Comparison of ENCODE assay signal across 7 mouse cellular contexts in the genomic region with DNA sequence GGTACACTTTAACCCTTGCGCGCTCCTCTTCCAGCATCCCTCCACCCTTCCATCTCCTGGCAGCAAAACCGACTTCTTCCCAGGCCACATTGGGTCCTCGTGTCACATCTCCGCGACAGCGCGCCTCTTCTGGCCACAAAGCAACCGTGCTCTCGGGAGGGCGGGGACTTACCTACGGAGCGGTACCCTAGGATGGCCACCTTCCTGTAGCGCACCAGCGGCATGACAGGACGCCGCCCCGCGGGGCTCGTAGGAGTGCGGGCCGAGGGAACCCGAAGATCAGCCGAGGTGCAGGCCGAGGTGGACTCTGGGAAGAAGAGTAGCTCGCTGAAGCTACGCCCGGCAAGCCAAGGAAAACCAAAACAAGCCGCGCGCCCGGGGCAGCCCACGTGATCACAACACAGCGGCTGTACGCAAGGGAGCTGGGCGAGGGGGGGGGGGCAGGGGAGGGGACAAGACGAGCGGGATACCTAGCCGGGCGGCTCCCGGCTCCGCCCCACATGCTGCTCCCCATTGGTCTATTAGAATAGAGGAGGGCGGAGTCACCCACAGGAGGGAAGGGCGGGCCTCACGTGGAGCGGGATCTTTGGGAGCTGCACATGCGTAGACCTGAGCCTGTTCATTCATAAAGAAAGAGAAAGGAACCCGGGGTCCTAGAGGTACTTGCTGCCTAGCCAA. TPM values are rescaled to one million over a fixed set of nuclear protein-coding genes. Genes with fewer than 3 reads are reported as not detected.
DNase-seq lines count a peak whose midpoint lies in the region; ATAC-seq lines count a peak whose summit lies in the region.

No protein-coding gene starts in this region.

- peak overlapping the region; percentile 74 for H3K9ac ChIP-seq in midbrain, embryonic 13.5 days (replicated peaks)

- no peaks in the 10 kb centered on the region for H3K9me3 ChIP-seq in embryonic facial prominence, embryonic 10.5 days
- no peaks in the 10 kb centered on the region for H3K9me3 ChIP-seq in limb, embryonic 10.5 days (replicated peaks)
- H3K9me3 ChIP-seq in midbrain, embryonic 13.5 days, result no peaks in the 10 kb centered on the region

- H3K4me2 ChIP-seq in midbrain, embryonic 13.5 days (replicated peaks), result peak overlapping the region; percentile 83

- under 1% methylated on average over 48 of the region's 48 CpGs for WGBS in embryonic facial prominence, embryonic 10.5 days
- under 1% methylated on average over 48 of the region's 48 CpGs for WGBS in limb, embryonic 10.5 days
- under 1% methylated on average over 44 of the region's 48 CpGs for WGBS in midbrain, embryonic 13.5 days

- peak overlapping the region; percentile 84 for H3K4me3 ChIP-seq in embryonic facial prominence, embryonic 10.5 days
- peak overlapping the region; percentile 77 for H3K4me3 ChIP-seq in limb, embryonic 10.5 days
- peak overlapping the region; percentile 71 for H3K4me3 ChIP-seq in midbrain, embryonic 13.5 days (replicated peaks)

- peak; percentile 95 for DNase-seq in adrenal gland, postnatal 14 days
- DNase-seq in embryonic facial prominence, embryonic 10.5 days (ENCODE audit: low spot score), result peak; percentile 99
- DNase-seq in gonadal fat pad, adult 2 months (ENCODE audit: low read depth), result peak; percentile 51
- peak; percentile 98 for DNase-seq in kidney, adult 11 months
- peak; percentile 96 for DNase-seq in limb, embryonic 10.5 days (ENCODE audit: low spot score)
- DNase-seq in spleen, adult 12 weeks (ENCODE audit: low spot score), result peak; percentile 85

- H3K4me1 ChIP-seq in embryonic facial prominence, embryonic 10.5 days, result peaks cover 29% of the 10 kb centered on the region
- peaks cover 31% of the 10 kb centered on the region for H3K4me1 ChIP-seq in limb, embryonic 10.5 days
- peaks cover 27% of the 10 kb centered on the region for H3K4me1 ChIP-seq in midbrain, embryonic 13.5 days (replicated peaks)

- no peaks in the 10 kb centered on the region for H3K27me3 ChIP-seq in embryonic facial prominence, embryonic 10.5 days (replicated peaks; ENCODE audit: low read depth, poor library complexity, severe bottlenecking)
- no peaks in the 10 kb centered on the region for H3K27me3 ChIP-seq in limb, embryonic 10.5 days (ENCODE audit: low read depth, poor library complexity, severe bottlenecking)
- no peaks in the 10 kb centered on the region for H3K27me3 ChIP-seq in midbrain, embryonic 13.5 days

- H3K27ac ChIP-seq in embryonic facial prominence, embryonic 10.5 days (replicated peaks), result peak overlapping the region; percentile 91
- H3K27ac ChIP-seq in limb, embryonic 10.5 days, result peak overlapping the region; percentile 92
- H3K27ac ChIP-seq in midbrain, embryonic 13.5 days, result peak overlapping the region; percentile 86

- ATAC-seq in midbrain, embryonic 13.5 days, result peak; percentile 96

- peaks cover 25% of the 10 kb centered on the region for H3K36me3 ChIP-seq in embryonic facial prominence, embryonic 10.5 days (replicated peaks)
- peaks cover 26% of the 10 kb centered on the region for H3K36me3 ChIP-seq in limb, embryonic 10.5 days
- peaks cover 4% of the 10 kb centered on the region; the same call in 1 of the 2 replicates for H3K36me3 ChIP-seq in midbrain, embryonic 13.5 days

RNA-seq across cellular contexts. Expression of gene Kmt2d, which starts 10.1 kb away (rescaled TPM):
- 64.0 and 66.6 TPM in 2 replicates for total RNA-seq in adrenal gland, postnatal 14 days (2021)
- polyA plus RNA-seq in embryonic facial prominence, embryonic 10.5 days (2016; fragmentation: Nextera tagmentation; extraction: Ambion mirVana), result 12.1 and 12.7 TPM in 2 replicates
- polyA plus RNA-seq in gonadal fat pad, adult 2 months (2012; rRNA removed), result 14.9 and 24.3 TPM in 2 replicates
- 12.6 and 13.6 TPM in 2 replicates for polyA plus RNA-seq in limb, embryonic 10.5 days (2016; fragmentation: Nextera tagmentation; extraction: Ambion mirVana)
- polyA plus RNA-seq in midbrain, embryonic 13.5 days (2015; fragmentation: Nextera tagmentation; extraction: Ambion mirVana), result 13.1 and 13.9 TPM in 2 replicates

RNA-seq across cellular contexts. Expression of gene Rhebl1, which starts 13.2 kb away (rescaled TPM):
- 3.0 and 3.6 TPM in 2 replicates for total RNA-seq in adrenal gland, postnatal 14 days (2021)
- 29.2 and 29.5 TPM in 2 replicates for polyA plus RNA-seq in embryonic facial prominence, embryonic 10.5 days (2016; fragmentation: Nextera tagmentation; extraction: Ambion mirVana)
- 1.8 and 3.2 TPM in 2 replicates for polyA plus RNA-seq in gonadal fat pad, adult 2 months (2012; rRNA removed)
- 27.9 and 34.3 TPM in 2 replicates for polyA plus RNA-seq in limb, embryonic 10.5 days (2016; fragmentation: Nextera tagmentation; extraction: Ambion mirVana)
- polyA plus RNA-seq in midbrain, embryonic 13.5 days (2015; fragmentation: Nextera tagmentation; extraction: Ambion mirVana), result 33.0 and 33.9 TPM in 2 replicates

RNA-seq across cellular contexts. Expression of gene Dhh, which starts 17.2 kb away (rescaled TPM):
- total RNA-seq in adrenal gland, postnatal 14 days (2021), result 1.9 and 3.5 TPM in 2 replicates
- 0.31 and 0.34 TPM in 2 replicates for polyA plus RNA-seq in embryonic facial prominence, embryonic 10.5 days (2016; fragmentation: Nextera tagmentation; extraction: Ambion mirVana)
- 1.7 and 2.1 TPM in 2 replicates for polyA plus RNA-seq in gonadal fat pad, adult 2 months (2012; rRNA removed)
- 0.40 and 0.46 TPM in 2 replicates for polyA plus RNA-seq in limb, embryonic 10.5 days (2016; fragmentation: Nextera tagmentation; extraction: Ambion mirVana)
- polyA plus RNA-seq in midbrain, embryonic 13.5 days (2015; fragmentation: Nextera tagmentation; extraction: Ambion mirVana), result 0.48 and 0.82 TPM in 2 replicates

RNA-seq across cellular contexts. Expression of gene Lmbr1l, which starts 36.9 kb away (rescaled TPM):
- 21.4 and 26.3 TPM in 2 replicates for total RNA-seq in adrenal gland, postnatal 14 days (2021)
- polyA plus RNA-seq in embryonic facial prominence, embryonic 10.5 days (2016; fragmentation: Nextera tagmentation; extraction: Ambion mirVana), result 23.4 and 26.9 TPM in 2 replicates
- 37.5 and 42.9 TPM in 2 replicates for polyA plus RNA-seq in gonadal fat pad, adult 2 months (2012; rRNA removed)
- 23.9 and 28.3 TPM in 2 replicates for polyA plus RNA-seq in limb, embryonic 10.5 days (2016; fragmentation: Nextera tagmentation; extraction: Ambion mirVana)
- 40.7 and 50.1 TPM in 2 replicates for polyA plus RNA-seq in midbrain, embryonic 13.5 days (2015; fragmentation: Nextera tagmentation; extraction: Ambion mirVana)

RNA-seq across cellular contexts. Expression of gene Prkag1, which starts 49.8 kb away (rescaled TPM):
- 59.1 and 62.5 TPM in 2 replicates for total RNA-seq in adrenal gland, postnatal 14 days (2021)
- 83.5 and 85.3 TPM in 2 replicates for polyA plus RNA-seq in embryonic facial prominence, embryonic 10.5 days (2016; fragmentation: Nextera tagmentation; extraction: Ambion mirVana)
- 83.3 and 101 TPM in 2 replicates for polyA plus RNA-seq in gonadal fat pad, adult 2 months (2012; rRNA removed)
- 92.3 and 97.7 TPM in 2 replicates for polyA plus RNA-seq in limb, embryonic 10.5 days (2016; fragmentation: Nextera tagmentation; extraction: Ambion mirVana)
- 83.3 and 89.9 TPM in 2 replicates for polyA plus RNA-seq in midbrain, embryonic 13.5 days (2015; fragmentation: Nextera tagmentation; extraction: Ambion mirVana)

Comparison
In these comparisons a context has a peak if more than half of its experiments do, and no peak if none do; other contexts are left out.
1. Peak in every context shown above with its lines: DNase-seq, ATAC-seq, H3K4me3 ChIP-seq and H3K27ac ChIP-seq.